Mouse (Mus musculus) embryonic facial prominence, embryonic 11.5 days (tissue): ENCODE measurements around the gene Ggnbp2. TPM values are rescaled to one million over a fixed set of nuclear protein-coding genes. Genes with fewer than 3 reads are reported as not detected.
"Not testable (repeated sequence)": the region's sequence is repeated elsewhere in the genome, so short reads cannot be mapped to it uniquely, and the experiment has no call there.

ENCODE experiments used
- ATAC-seq: fragments of 200-750 bp; cut with Nextera tagmentation; replicated peaks from 2 replicates; pipeline ENCODE4 v1.8.0; 2017; ENCODE audit warnings: low read depth; ENCODE audit not compliant: insufficient number of reproducible peaks, low FRiP score, low TSS enrichment
- DNase-seq: peaks from one replicate; pipeline ENCODE4 v3.0.0-alpha.2; 2015; ENCODE audit warnings: low spot score
- H3K27ac ChIP-seq: fragments of 300-500 bp; sonication (generic); replicated peaks from 2 replicates; pipeline ENCODE4 v1.5.1; 2014; ENCODE audit warnings: mild to moderate bottlenecking, low read depth, low read length, control low read depth
- H3K27me3 ChIP-seq: fragments of 300-500 bp; sonication (generic); 2 replicates; pipeline ENCODE4 v1.6.1; 2014; ENCODE audit warnings: mild to moderate bottlenecking, low read length, moderate library complexity, mixed read lengths; ENCODE audit not compliant: control insufficient read depth, insufficient read depth
- H3K36me3 ChIP-seq: fragments of 300-500 bp; sonication (generic); replicated peaks from 2 replicates; pipeline ENCODE4 v1.6.1; 2014; ENCODE audit warnings: low read depth, mild to moderate bottlenecking, low read length, moderate library complexity, mixed read lengths; ENCODE audit not compliant: control insufficient read depth, insufficient read depth
- H3K4me1 ChIP-seq: fragments of 300-500 bp; sonication (generic); 2 replicates; pipeline ENCODE4 v1.6.1; 2014; ENCODE audit warnings: low read length, mixed read lengths; ENCODE audit not compliant: control insufficient read depth, insufficient read depth
- H3K4me2 ChIP-seq: fragments of 300-500 bp; sonication (generic); 2 replicates; pipeline ENCODE4 v1.6.1; 2014; ENCODE audit warnings: low read depth, mild to moderate bottlenecking, control low read depth, low read length, moderate library complexity
- H3K4me3 ChIP-seq: fragments of 300-500 bp; sonication (generic); 2 replicates; pipeline ENCODE4 v1.5.1; 2014; ENCODE audit warnings: low read depth, low read length, control low read depth
- H3K9ac ChIP-seq: fragments of 300-500 bp; sonication (generic); replicated peaks from 2 replicates; pipeline ENCODE4 v1.6.1; 2014; ENCODE audit warnings: mild to moderate bottlenecking, control low read depth, low read length
- H3K9me3 ChIP-seq: fragments of 300-500 bp; sonication (generic); replicated peaks from 2 replicates; pipeline ENCODE4 v1.6.1; 2016; ENCODE audit warnings: mild to moderate bottlenecking, low read length, inconsistent platforms, mixed read lengths; ENCODE audit not compliant: control insufficient read depth
- WGBS: fragments of 180-500 bp; shearing (Covaris S2); extraction: QIAGEN DNeasy Blood & Tissue Kit; methylation state at CpG from one replicate; pipeline ENCODE4 v1.1.7; 2014; 5-methylcytosine and 5-hydroxymethylcytosine counted together
- polyA plus RNA-seq: library from polyadenylated mRNA; unstranded; fragments of >200 nt; fragmentation: Nextera tagmentation; extraction: Ambion mirVana; gene quantifications from 2 replicates; pipeline ENCODE4 v1.2.1, GENCODE M21; 2014

The Ggnbp2 gene
- polyA plus RNA-seq, 1 experiment from 2014 or later, result 72.5 TPM

- Histone ChIP-seq H3K27me3 (no peaks in the 10 kb centered on the region), H3K9ac (no peak overlapping the region), H3K36me3 (no peaks in the 10 kb centered on the region), H3K4me2 (no peak overlapping the region), H3K4me3 (no peak overlapping the region), H3K27ac (no peak overlapping the region), H3K9me3 (no peaks in the 10 kb centered on the region), H3K4me1 (no peaks in the 10 kb centered on the region)
- DNase-seq, result no peak
- WGBS, result 95% methylated on average over 2 of the region's 2 CpGs
- ATAC-seq, result no peak
Observed at GRCm38 (mm10) chr11:84867586-84867985, 3.0 kb downstream of the Ggnbp2 start.

GRCm38 (mm10) chr11:84865268-84865667, 5.3 kb downstream of the Ggnbp2 start:
- H3K27me3 ChIP-seq, result no peaks in the 10 kb centered on the region
- no peaks in the 10 kb centered on the region for H3K4me1 ChIP-seq
- ATAC-seq (no peak), DNase-seq (no peak)
- no peak overlapping the region for H3K4me3 ChIP-seq
- no peaks in the 10 kb centered on the region for H3K9me3 ChIP-seq
- H3K9ac ChIP-seq, result no peak overlapping the region
- WGBS, result 56% methylated on average over 2 of the region's 2 CpGs
- 0 out of 2 replicates have a peak, but pooled peaks cover 2% of the 10 kb centered on the region for H3K36me3 ChIP-seq
- H3K4me2 ChIP-seq, result no peak overlapping the region
- H3K27ac ChIP-seq, result no peak overlapping the region

GRCm38 (mm10) chr11:84855285-84855684, 15.3 kb downstream of the Ggnbp2 start:
- Histone ChIP-seq H3K27ac (no peak overlapping the region), H3K9me3 (no peaks in the 10 kb centered on the region), H3K36me3 (peaks cover 5% of the 10 kb centered on the region), H3K4me2 (no peak overlapping the region), H3K9ac (no peak overlapping the region), H3K4me1 (no peaks in the 10 kb centered on the region), H3K4me3 (no peak overlapping the region), H3K27me3 (no peaks in the 10 kb centered on the region)
- ATAC-seq (no peak), DNase-seq (no peak)
- WGBS, result 91% methylated on average over 6 of the region's 6 CpGs

- Histone ChIP-seq H3K4me2 (no peak overlapping the region), H3K9ac (no peak overlapping the region), H3K4me3 (no peak overlapping the region), H3K9me3 (no peaks in the 10 kb centered on the region), H3K27me3 (no peaks in the 10 kb centered on the region), H3K36me3 (no peaks in the 10 kb centered on the region; the same call in 1 of the 2 replicates), H3K4me1 (no peaks in the 10 kb centered on the region), H3K27ac (no peak overlapping the region)
- 89% methylated on average over 7 of the region's 7 CpGs for WGBS
- DNase-seq (no peak), ATAC-seq (no peak)
Observed at GRCm38 (mm10) chr11:84847475-84848090, 23.0 kb downstream of the Ggnbp2 start.

- 95% methylated on average over 15 of the region's 15 CpGs for WGBS
- H3K4me1 ChIP-seq, result no peaks in the 10 kb centered on the region
- no peaks in the 10 kb centered on the region for H3K27me3 ChIP-seq
- no peaks in the 10 kb centered on the region; the same call in 1 of the 2 replicates for H3K36me3 ChIP-seq
- no peak for ATAC-seq
- no peak overlapping the region for H3K4me3 ChIP-seq
- no peak overlapping the region for H3K4me2 ChIP-seq
- no peak for DNase-seq
- no peak overlapping the region for H3K9ac ChIP-seq
- H3K27ac ChIP-seq, result no peak overlapping the region
- H3K9me3 ChIP-seq, result no peaks in the 10 kb centered on the region
Observed at GRCm38 (mm10) chr11:84846741-84847474, 23.7 kb downstream of the Ggnbp2 start.

GRCm38 (mm10) chr11:84839330-84839729, 31.3 kb downstream of the Ggnbp2 start:
- Histone ChIP-seq H3K9ac (no peak overlapping the region), H3K4me3 (no peak overlapping the region), H3K27ac (no peak overlapping the region), H3K4me2 (no peak overlapping the region), H3K4me1 (no peaks in the 10 kb centered on the region), H3K9me3 (no peaks in the 10 kb centered on the region), H3K27me3 (no peaks in the 10 kb centered on the region), H3K36me3 (peaks cover 6% of the 10 kb centered on the region)
- DNase-seq (no peak), ATAC-seq (no peak)
- 94% methylated on average over 2 of the region's 2 CpGs for WGBS

GRCm38 (mm10) chr11:84829495-84829894, 41.1 kb downstream of the Ggnbp2 start:
- H3K27me3 ChIP-seq, H3K9me3 ChIP-seq, H3K36me3 ChIP-seq, H3K27ac ChIP-seq, ATAC-seq, H3K4me1 ChIP-seq: not testable (repeated sequence)
- Histone ChIP-seq H3K4me2 (peak overlapping the region; percentile 95), H3K4me3 (peak overlapping the region; percentile 81), H3K9ac (peak overlapping the region; percentile 67)
- WGBS, result 80% methylated on average over 11 of the region's 11 CpGs
- DNase-seq, result peak; percentile 9
